Mouse (Mus musculus): ENCODE measurements around the gene Sh3rf3.

DNA sequence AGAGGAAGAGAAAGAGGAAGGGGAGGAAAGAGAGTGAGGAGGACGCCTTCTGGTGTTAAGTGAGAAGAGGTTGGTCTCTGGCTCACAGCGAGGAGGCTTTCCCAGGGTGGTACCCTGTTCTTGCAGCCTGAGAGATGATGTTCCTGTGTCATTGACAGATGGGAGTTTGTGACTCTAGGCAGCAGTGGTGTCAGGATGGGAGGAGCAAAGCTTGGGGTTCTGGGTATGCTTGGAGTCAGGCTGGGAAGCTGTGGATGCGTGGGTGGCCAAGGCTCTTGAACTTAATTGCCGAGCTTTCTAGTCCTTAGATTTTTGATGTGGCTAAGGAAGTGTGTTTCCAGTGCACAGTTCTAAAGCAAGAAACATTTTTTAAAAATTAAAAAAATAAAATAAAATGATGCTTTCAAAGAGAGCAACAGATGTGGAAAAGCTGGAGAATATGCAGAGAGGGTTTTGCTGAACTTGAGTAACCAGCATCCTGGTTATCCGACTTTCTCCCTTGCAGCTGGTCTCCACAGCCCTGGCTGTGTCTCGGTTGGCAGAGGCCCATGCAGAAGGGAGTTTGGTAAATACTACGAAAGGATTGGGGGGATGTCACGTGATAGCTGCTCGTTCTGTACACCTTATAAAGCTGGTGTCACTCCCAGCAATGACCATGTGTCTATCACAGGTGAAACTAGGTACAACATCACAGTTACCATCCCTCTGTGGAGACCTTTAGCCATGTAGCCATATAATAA, 130.7 kb downstream of the Sh3rf3 start:
- TF ChIP-seq CTCF (IDR thresholded peaks at IDR 0.05) (no peak), EP300 (IDR thresholded peaks at IDR 0.05) (no peak)
